Mouse (Mus musculus) mature B cell (primary cell): ENCODE data around the gene Pi4k2b.
"Not testable (repeated sequence)": the region's sequence is repeated elsewhere in the genome, so short reads cannot be mapped to it uniquely, and the experiment has no call there.

ENCODE experiments used
- in situ Hi-C: fragments of 300-500 bp; cut with MboI; formaldehyde crosslinking; loops from 2 replicates; pipeline ENCODE4 v1.14.3; 2019

Pi4k2b gene

GRCm38 (mm10) chr5:52776466-52777354 is 35.3 kb downstream of the Pi4k2b start:
- in situ Hi-C loops: not testable (repeated sequence)

GRCm38 (mm10) chr5:52782523-52783250 is 41.3 kb downstream of the Pi4k2b start:
- in situ Hi-C loops: no loop called here

- in situ Hi-C loops: no loop called here
These were observed 41.9 kb downstream of the Pi4k2b start for GRCm38 (mm10) chr5:52783251-52783620.

- in situ Hi-C loops: no loop called here
These were observed 42.6 kb downstream of the Pi4k2b start for GRCm38 (mm10) chr5:52783957-52784356.

GRCm38 (mm10) chr5:52786556-52787322 is 45.4 kb downstream of the Pi4k2b start:
- in situ Hi-C loops: no loop called here

- in situ Hi-C loops: no loop called here
These were observed 51.9 kb downstream of the Pi4k2b start for GRCm38 (mm10) chr5:52793230-52793629.

GRCm38 (mm10) chr5:52794109-52794508 is 52.7 kb downstream of the Pi4k2b start:
- in situ Hi-C loops: no loop called here

- in situ Hi-C loops: no loop called here
These were observed 58.1 kb downstream of the Pi4k2b start for GRCm38 (mm10) chr5:52799274-52799985.

- in situ Hi-C loops: no loop called here
These were observed 64.4 kb downstream of the Pi4k2b start for GRCm38 (mm10) chr5:52805801-52806200.

- in situ Hi-C loops: no loop called here
These were observed 65.0 kb downstream of the Pi4k2b start for GRCm38 (mm10) chr5:52806349-52806748.

- in situ Hi-C loops: no loop called here
These were observed 65.7 kb downstream of the Pi4k2b start for GRCm38 (mm10) chr5:52807030-52807429.

- in situ Hi-C loops: no loop called here
These were observed 69.1 kb downstream of the Pi4k2b start for GRCm38 (mm10) chr5:52810446-52810845.

- in situ Hi-C loops: no loop called here
These were observed 69.7 kb downstream of the Pi4k2b start for GRCm38 (mm10) chr5:52811056-52811455.

- in situ Hi-C loops: no loop called here
These were observed 71.1 kb downstream of the Pi4k2b start for GRCm38 (mm10) chr5:52812456-52812855.

GRCm38 (mm10) chr5:52813312-52813711 is 71.9 kb downstream of the Pi4k2b start:
- in situ Hi-C loops: no loop called here

- in situ Hi-C loops: no loop called here
These were observed 77.3 kb downstream of the Pi4k2b start for GRCm38 (mm10) chr5:52818676-52819075.
